Mouse (Mus musculus) midbrain, embryonic 11.5 days (tissue): ENCODE results near the gene Plekhh3. TPM values are rescaled to one million over a fixed set of nuclear protein-coding genes. Genes with fewer than 3 reads are reported as not detected.
A peak's percentile ranks its signal among the peaks of the same experiment; 100 is the strongest.

Experiments
- ATAC-seq: fragments of 200-750 bp; cut with Nextera tagmentation; 2 replicates; pipeline ENCODE4 v1.8.0; 2017; ENCODE audit warnings: moderate TSS enrichment, moderate library complexity; ENCODE audit not compliant: low FRiP score
- DNase-seq: peaks from one replicate; pipeline ENCODE4 v3.0.0; 2015; ENCODE audit warnings: low spot score; ENCODE audit errors: missing footprints
- H3K27ac ChIP-seq: fragments of 300-500 bp; sonication (generic); 2 replicates; pipeline ENCODE4 v1.5.1; 2014; ENCODE audit warnings: low read depth, low read length
- H3K27me3 ChIP-seq: fragments of 300-500 bp; sonication (generic); 2 replicates; pipeline ENCODE4 v1.6.1; 2014; ENCODE audit warnings: mild to moderate bottlenecking, low read length, moderate library complexity, mixed read lengths; ENCODE audit not compliant: control insufficient read depth, insufficient read depth
- H3K36me3 ChIP-seq: fragments of 300-500 bp; sonication (generic); 2 replicates; pipeline ENCODE4 v1.6.1; 2014; ENCODE audit warnings: mild to moderate bottlenecking, low read length, moderate library complexity, mixed read lengths; ENCODE audit not compliant: control insufficient read depth, insufficient read depth
- H3K4me1 ChIP-seq: fragments of 300-500 bp; sonication (generic); 2 replicates; pipeline ENCODE4 v1.6.1; 2014; ENCODE audit warnings: low read length; ENCODE audit not compliant: control insufficient read depth, insufficient read depth
- H3K4me2 ChIP-seq: fragments of 300-500 bp; sonication (generic); 2 replicates; pipeline ENCODE4 v1.6.1; 2014; ENCODE audit warnings: mild to moderate bottlenecking, moderate library complexity
- H3K4me3 ChIP-seq: fragments of 300-500 bp; sonication (generic); 2 replicates; pipeline ENCODE4 v1.5.1; 2014; ENCODE audit warnings: low read depth, low read length
- H3K9ac ChIP-seq: fragments of 300-500 bp; sonication (generic); 2 replicates; pipeline ENCODE4 v1.6.1; 2014; ENCODE audit warnings: low read length
- H3K9me3 ChIP-seq: fragments of 300-500 bp; sonication (generic); 2 replicates; pipeline ENCODE4 v1.6.1; 2016; ENCODE audit warnings: low read length; ENCODE audit not compliant: control insufficient read depth
- WGBS: fragments of 180-500 bp; shearing (Covaris S2); extraction: QIAGEN DNeasy Blood & Tissue Kit; methylation state at CpG from one replicate; pipeline ENCODE4 v1.1.7; 2014; 5-methylcytosine and 5-hydroxymethylcytosine counted together
- polyA plus RNA-seq: library from polyadenylated mRNA; unstranded; fragments of >200 nt; fragmentation: Nextera tagmentation; extraction: Ambion mirVana; gene quantifications from 2 replicates; pipeline ENCODE4 v1.2.1, GENCODE M21; 2014

The Plekhh3 gene
- polyA plus RNA-seq = 5.8 and 7.2 TPM in 2 replicates

DNA sequence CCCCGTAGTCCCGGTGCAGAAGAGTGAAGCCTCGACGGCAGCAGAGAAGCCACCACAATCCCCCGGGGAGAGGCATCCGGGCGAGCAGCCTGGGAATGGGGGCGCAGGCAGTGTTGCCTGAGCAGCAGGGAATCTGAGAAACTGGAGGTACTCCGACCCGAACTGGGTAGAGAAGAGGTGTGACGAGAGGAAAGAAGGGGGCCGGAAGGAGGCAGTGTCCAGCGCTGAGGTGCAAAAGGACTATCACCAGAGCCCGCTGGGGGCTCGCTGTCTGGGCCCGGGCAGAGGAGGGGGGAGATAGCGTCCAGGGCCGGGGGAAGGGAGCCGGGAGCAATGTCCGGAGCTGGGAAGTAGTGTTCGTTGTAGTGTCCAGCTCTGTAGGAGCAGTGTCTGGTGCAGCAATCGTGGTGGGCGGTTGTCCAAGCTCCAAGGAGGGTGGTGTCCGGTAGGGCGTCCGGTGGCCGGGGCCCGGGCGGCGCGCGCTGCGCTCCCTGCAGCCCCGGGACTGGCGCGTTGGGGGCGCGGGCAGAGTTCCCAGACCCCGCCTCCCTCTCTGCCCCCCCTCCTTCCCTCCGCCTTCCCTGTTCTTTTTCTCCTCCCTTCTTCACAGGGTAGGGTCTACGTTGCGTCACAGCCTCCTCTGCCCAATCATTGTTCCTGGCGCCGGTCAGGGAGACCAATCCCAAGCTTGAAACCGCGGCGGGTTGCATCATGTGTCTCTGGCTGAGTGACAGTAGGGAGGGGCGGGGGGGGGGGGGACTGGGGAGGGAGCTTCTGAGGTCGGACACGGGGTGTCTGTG is at the start of gene Plekhh3:
TSS of gene Plekhh3 (minus strand) at position 541 of the 800 bp plus-strand sequence.
- Histone ChIP-seq H3K4me2 (peak within 1 kb of the TSS; percentile 81), H3K36me3 (no peaks in the 10 kb centered on the region)

DNA sequence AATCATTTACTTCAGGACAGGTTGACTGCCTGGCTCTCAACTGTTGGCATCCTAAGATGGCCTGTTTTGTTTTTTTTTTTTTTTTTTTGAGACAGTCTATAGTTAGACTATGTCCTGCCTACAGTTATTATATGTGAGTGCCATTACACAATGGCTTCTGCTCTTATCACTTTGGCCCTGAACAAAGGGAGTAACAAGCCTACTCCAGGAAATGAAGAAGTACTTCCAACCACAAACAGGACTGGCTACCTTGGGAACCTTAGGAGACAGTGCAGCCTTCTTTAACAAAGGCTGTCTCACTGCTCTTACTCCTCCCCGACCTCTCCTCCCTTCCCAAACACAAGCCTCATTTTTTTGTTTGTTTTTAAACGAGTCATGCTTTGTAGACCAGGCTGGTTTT is 49.7 kb upstream of the Plekhh3 start:
- Histone ChIP-seq H3K27ac (no peak overlapping the region), H3K9me3 (no peaks in the 10 kb centered on the region), H3K4me2 (no peak overlapping the region), H3K4me3 (no peak overlapping the region), H3K36me3 (no peaks in the 10 kb centered on the region), H3K27me3 (no peaks in the 10 kb centered on the region), H3K4me1 (no peaks in the 10 kb centered on the region), H3K9ac (no peak overlapping the region)
- ATAC-seq (no peak), DNase-seq (no peak)
- 59% methylated on average over 2 of the region's 2 CpGs for WGBS

More for the DNA sequence above, at the start of gene Plekhh3:
- ATAC-seq (peak; percentile 94), DNase-seq (peak; percentile 98)
- WGBS = under 1% methylated on average over 48 of the region's 50 CpGs
- Histone ChIP-seq H3K4me3 (peak within 1 kb of the TSS; percentile 66), H3K9me3 (no peaks in the 10 kb centered on the region), H3K27ac (peak within 1 kb of the TSS; percentile 65), H3K9ac (peak within 1 kb of the TSS; percentile 65), H3K4me1 (peaks cover 36% of the 10 kb centered on the region), H3K27me3 (peaks cover 77% of the 10 kb centered on the region)

DNA sequence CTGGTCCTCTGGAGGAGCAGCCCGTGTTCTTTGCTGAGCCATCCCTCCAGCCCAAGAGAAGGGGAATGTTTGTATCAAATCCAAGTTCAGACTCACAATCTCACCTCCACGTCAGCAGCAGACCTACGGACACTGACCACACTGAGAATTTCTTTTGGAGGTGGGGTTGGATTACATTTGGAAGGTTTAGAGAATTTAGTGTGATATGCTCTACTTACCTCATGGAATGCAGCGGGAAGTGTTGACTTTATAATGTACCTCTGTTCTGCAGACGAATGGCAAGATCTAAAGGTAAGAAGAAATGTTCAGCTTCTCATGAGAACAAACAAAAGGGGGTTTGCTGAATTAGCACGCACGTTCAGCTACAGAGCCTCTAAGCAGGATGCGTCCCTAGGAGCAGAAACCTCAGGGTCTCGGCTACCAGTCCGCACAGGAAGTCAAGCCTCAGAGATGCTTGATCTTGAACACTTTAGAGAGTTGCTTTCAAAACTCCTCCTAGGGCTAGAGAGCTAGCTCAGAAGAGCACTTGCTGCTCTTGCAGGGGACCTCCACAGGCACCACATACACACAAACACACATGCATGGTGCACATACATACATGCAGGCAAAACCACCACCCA is 47.4 kb upstream of the Plekhh3 start:
- no peak overlapping the region for H3K27ac ChIP-seq
- no peak overlapping the region for H3K4me3 ChIP-seq
- H3K36me3 ChIP-seq = no peaks in the 10 kb centered on the region
- no peaks in the 10 kb centered on the region for H3K27me3 ChIP-seq
- no peak for DNase-seq
- H3K9me3 ChIP-seq = no peaks in the 10 kb centered on the region
- no peaks in the 10 kb centered on the region for H3K4me1 ChIP-seq
- 86% methylated on average over 10 of the region's 10 CpGs for WGBS
- H3K4me2 ChIP-seq = no peak overlapping the region
- H3K9ac ChIP-seq = no peak overlapping the region
- no peak for ATAC-seq

DNA sequence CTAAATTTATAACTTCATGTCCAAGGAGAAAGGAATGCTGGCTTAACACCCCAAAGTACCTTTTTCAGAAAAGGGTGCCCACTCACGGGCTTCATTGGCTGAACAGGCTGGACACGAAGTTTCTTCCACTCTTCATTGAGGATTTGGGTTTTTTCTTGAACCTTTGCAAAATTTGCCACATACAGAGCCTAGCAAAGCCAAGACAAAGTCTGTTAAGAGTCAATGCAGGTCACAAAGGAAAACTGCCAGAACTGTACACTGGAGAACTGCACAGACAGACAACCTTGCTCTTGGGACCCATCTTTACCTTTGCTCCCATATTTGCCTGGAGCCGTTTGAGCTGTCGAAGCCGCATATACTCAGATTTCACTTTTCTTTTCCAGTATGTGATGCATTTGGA is 45.8 kb upstream of the Plekhh3 start:
- Histone ChIP-seq H3K27ac (no peak overlapping the region), H3K9me3 (no peaks in the 10 kb centered on the region), H3K36me3 (no peaks in the 10 kb centered on the region), H3K27me3 (no peaks in the 10 kb centered on the region), H3K9ac (no peak overlapping the region), H3K4me2 (no peak overlapping the region), H3K4me1 (no peaks in the 10 kb centered on the region), H3K4me3 (no peak overlapping the region)
- 93% methylated on average over 5 of the region's 5 CpGs for WGBS
- DNase-seq (no peak), ATAC-seq (no peak)

DNA sequence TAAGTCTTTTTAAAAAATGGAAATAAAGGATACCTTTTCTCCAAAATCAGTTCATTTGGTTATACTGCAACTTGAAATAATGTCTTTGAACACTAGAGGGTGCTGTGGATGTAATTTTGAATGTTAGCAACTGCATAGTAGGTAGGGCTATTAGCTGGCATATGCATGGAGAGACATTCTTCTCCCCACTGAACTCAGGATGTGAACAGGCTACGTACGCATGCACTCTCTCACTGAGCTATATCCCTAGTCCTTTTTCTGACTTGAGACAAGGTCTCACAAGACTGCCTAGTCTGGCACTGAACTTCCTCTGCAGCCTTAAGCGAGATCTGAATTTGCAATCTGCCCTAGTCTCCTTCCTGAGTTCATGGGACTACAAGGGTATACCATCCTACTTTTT is 40.8 kb upstream of the Plekhh3 start:
- peak; percentile 96 for DNase-seq
- H3K4me2 ChIP-seq = no peak overlapping the region
- H3K9ac ChIP-seq = no peak overlapping the region
- no peak overlapping the region for H3K4me3 ChIP-seq
- H3K4me1 ChIP-seq = no peaks in the 10 kb centered on the region
- no peaks in the 10 kb centered on the region for H3K27me3 ChIP-seq
- H3K27ac ChIP-seq = no peak overlapping the region
- H3K36me3 ChIP-seq = no peaks in the 10 kb centered on the region
- no peak for ATAC-seq
- H3K9me3 ChIP-seq = no peaks in the 10 kb centered on the region
- 60% methylated on average over 3 of the region's 3 CpGs for WGBS

DNA sequence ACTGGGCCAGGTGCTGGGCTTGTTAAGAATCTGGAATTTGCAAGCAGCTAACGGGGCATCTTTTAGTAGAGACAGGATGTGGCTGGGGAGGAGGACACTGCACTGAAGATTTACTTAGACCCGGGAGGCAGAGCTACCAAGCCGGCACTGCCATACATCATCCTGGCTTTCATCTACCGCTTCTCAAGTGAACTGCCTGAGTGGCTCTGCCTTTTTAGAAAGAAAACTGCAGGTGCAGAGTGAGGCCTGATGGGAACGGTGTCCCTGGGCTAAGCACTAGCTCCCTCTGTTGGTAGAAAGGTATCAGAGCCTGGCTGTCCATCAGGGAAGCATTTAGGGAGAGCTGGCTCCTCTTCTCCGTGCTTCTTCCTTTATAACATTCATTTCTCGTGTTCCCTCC is 29.8 kb upstream of the Plekhh3 start:
- Histone ChIP-seq H3K27me3 (no peaks in the 10 kb centered on the region), H3K9me3 (no peaks in the 10 kb centered on the region), H3K4me2 (no peak overlapping the region), H3K4me3 (no peak overlapping the region), H3K36me3 (no peaks in the 10 kb centered on the region; the same call in 1 of the 2 replicates), H3K27ac (no peak overlapping the region), H3K4me1 (no peaks in the 10 kb centered on the region), H3K9ac (no peak overlapping the region)
- ATAC-seq (no peak), DNase-seq (peak; percentile 88)
- WGBS = 34% methylated on average over 7 of the region's 7 CpGs

DNA sequence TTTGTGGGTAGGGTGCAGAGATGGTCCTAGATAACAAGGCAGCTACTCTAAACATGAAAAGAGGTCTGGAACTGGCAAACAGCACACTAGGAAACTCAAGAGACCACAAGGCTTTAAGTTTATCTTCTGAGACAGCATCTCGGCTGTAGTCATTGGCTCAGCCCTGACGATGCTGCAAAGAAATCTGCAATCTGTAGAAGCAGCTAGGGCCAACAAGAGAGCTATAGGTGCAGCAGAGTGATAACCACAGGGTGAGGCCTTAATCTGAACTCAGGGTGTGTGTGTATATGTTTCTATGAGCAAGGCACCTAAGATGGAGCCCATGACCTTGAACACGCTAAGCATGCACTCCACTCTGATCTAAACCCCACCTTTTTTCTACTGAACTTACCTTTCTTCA is 28.4 kb upstream of the Plekhh3 start:
- Histone ChIP-seq H3K27me3 (no peaks in the 10 kb centered on the region), H3K4me1 (no peaks in the 10 kb centered on the region), H3K4me3 (no peak overlapping the region), H3K36me3 (no peaks in the 10 kb centered on the region; the same call in 1 of the 2 replicates), H3K9ac (no peak overlapping the region), H3K27ac (no peak overlapping the region), H3K4me2 (no peak overlapping the region), H3K9me3 (no peaks in the 10 kb centered on the region)
- DNase-seq (no peak), ATAC-seq (no peak)
- WGBS = 95% methylated on average over 3 of the region's 3 CpGs

DNA sequence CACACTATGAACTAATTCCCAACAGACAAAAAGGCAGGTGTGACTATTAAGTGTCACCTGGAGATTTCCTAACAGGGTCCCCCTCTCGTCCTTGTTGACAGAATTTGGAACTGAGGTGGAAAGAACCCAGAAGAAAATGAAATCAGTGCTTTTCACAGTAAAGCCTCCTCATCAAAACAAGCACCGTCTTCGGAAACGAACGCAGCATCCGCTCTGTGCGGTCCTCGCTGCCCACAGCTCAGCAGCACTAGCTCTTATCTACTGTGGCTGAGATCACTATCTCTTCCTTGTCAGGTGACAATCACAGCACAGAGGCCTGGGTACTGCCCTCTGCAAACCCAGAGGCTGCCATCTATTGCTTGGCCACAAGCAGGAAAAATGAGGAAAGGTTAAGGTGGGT is 25.0 kb upstream of the Plekhh3 start:
- Histone ChIP-seq H3K4me1 (0 out of 2 replicates have a peak, but pooled peaks cover 3% of the 10 kb centered on the region), H3K4me2 (no peak overlapping the region), H3K27ac (no peak overlapping the region), H3K9me3 (no peaks in the 10 kb centered on the region), H3K9ac (no peak overlapping the region), H3K36me3 (no peaks in the 10 kb centered on the region; the same call in 1 of the 2 replicates), H3K27me3 (no peaks in the 10 kb centered on the region), H3K4me3 (no peak overlapping the region)
- WGBS = 88% methylated on average over 8 of the region's 8 CpGs
- DNase-seq (no peak), ATAC-seq (no peak)

DNA sequence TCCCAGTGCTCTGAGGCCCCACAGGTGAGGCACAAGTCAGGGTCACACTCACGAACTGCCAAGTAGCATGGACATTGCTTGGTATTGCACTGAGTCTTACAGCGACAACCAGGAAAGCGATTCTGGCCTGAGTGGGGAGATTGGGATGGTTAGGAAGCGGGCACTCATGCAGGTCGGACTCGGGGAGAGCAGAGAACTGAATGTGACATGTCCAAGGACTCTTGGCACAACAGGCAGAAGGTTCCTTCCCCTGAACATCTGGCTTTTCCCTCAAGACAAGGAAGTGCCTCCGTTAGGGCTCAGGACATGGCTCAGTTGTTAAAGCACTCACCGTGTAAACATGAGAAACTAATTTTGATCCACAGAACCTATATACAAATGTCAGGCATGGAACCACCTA is 24.4 kb upstream of the Plekhh3 start:
- no peaks in the 10 kb centered on the region; the same call in 1 of the 2 replicates for H3K36me3 ChIP-seq
- no peak overlapping the region for H3K9ac ChIP-seq
- ATAC-seq = no peak
- WGBS = 90% methylated on average over 8 of the region's 8 CpGs
- H3K27me3 ChIP-seq = no peaks in the 10 kb centered on the region
- no peak overlapping the region for H3K4me2 ChIP-seq
- no peaks in the 10 kb centered on the region for H3K9me3 ChIP-seq
- no peak overlapping the region for H3K27ac ChIP-seq
- H3K4me3 ChIP-seq = no peak overlapping the region
- DNase-seq = peak; percentile 33
- peaks cover 6% of the 10 kb centered on the region; the same call in 1 of the 2 replicates for H3K4me1 ChIP-seq
